Mouse (Mus musculus) thymus, postnatal 36 days (tissue): ENCODE measurements around the gene Vax1.

ENCODE experiments used
- DNase-seq, 2 experiments: peaks; one replicate each; pipeline ENCODE4 v3.0.0; 2022; ENCODE audit warnings: mixed read lengths in 2 of 2

The Vax1 gene

DNA sequence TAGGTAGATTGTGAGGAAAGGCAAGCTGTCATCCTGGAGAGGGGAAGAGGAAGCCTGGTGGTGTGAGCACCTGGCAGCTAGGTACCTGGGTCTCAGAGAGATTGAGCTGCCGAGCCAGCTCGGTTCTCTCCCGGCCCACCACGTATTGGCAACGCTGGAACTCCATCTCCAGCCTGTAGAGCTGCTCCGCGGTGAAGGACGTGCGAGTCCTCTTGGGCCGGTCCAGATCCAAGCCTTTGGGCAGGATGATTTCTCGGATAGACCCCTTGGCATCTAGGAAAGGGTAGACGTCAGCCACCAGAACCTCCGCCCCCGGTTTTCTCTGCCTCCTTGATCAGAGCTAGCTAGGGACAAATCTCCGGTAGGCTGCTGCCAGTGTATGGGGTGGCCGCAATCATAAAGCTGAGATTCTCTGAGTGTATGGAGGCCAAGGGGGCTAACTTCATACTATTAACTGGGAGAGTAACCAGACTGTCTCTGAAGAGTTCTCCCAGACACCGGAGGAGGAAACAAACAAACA lies 1.4 kb downstream of the Vax1 start:
- no peak for DNase-seq

DNA sequence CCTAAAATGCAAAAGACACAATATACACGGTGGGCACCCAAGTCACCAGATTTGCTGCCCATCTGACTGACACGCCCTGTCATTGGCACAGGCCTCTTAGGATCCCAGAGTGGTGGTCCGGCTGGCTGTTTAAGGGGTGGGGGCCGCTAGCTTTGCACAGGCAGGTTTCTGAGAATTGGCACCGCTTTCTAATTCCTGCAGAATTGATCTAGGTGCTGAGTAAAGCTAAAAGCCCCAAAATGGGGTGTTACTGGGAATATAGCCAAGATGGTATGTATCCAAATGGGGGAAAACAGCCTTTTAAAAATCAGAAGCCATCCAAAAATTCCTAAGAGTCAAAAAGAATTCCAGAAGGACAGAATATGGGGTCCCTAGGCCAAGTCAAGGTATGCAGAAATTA lies 2.0 kb downstream of the Vax1 start:
- DNase-seq = no peak

DNA sequence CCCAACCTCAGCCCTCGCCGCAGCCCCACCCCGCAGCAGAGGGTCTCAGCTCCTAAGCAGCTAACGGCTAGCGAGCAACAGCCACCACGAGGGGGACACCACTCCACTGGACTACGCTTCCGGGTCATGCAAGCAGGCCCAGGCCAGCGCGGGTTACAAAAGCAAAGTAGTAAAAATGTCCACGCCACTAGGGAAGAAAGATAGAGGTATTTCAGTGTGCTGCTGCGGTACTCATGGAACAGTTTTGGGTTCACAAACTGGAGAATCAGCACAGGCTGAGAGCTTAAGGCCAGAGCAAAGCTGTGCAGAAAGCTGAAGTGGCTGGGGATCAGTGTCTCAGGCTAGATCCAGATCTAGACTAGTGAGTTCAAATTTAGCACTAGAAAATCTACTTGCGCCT lies 3.0 kb downstream of the Vax1 start:
- no peak for DNase-seq

GRCm38 (mm10) chr19:59166311-59166761 lies 3.5 kb downstream of the Vax1 start:
- no peak for DNase-seq

- DNase-seq = no peak
These were observed 4.3 kb downstream of the Vax1 start for GRCm38 (mm10) chr19:59165577-59165976.

DNA sequence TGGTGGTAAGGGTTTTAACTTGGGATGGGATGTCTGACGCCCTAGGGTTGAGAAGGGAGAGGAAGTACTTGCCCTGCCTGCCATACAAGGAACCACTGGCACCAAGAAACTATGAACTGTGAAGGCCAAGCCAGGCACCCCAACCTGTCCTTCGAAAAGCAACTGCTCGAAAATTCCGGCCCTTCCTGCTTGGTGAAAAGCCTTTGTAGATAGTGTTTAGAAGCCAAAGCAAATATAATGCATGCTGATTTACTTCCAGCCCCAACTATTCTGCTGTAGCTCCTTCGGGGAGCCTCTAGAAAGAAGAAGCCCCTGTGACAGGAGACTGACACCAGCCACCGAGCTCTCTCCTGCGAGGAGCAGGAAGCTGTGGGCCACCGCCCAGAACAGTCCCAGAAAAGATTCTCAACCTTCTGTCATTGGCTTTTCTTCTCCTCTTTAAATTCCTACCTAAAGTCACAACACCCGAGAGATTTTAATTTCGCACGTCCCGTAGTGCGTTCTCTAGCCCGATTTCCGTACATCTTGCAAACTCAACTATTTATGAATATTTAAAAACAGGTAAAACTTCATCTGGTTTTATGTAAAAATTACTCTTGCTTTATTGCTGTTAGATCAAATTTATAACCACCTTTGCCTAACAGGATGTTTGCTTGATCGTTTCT lies 4.8 kb downstream of the Vax1 start:
- DNase-seq = no peak

- DNase-seq = no peak
These were observed 5.7 kb downstream of the Vax1 start for GRCm38 (mm10) chr19:59164111-59164510.

DNA sequence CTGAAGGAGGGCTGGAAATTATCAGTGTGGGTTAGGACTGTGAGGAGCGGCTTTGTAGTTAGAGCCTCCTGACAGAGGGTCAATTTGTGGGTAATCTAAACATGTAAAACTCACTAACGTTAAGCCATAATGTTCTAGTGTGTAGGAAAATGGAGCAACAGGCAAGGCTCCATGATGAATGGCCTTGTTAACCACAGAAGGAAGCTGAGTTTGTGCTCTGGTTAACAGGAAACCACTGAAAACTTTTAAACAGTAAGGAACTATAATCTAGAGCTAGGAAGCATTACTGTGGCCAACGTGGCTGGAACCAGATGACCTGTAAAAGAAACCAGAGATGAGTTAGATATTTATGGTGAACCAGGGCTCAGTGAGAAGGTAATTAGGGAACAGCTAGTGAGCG lies 13.2 kb downstream of the Vax1 start:
- no peak for DNase-seq

DNA sequence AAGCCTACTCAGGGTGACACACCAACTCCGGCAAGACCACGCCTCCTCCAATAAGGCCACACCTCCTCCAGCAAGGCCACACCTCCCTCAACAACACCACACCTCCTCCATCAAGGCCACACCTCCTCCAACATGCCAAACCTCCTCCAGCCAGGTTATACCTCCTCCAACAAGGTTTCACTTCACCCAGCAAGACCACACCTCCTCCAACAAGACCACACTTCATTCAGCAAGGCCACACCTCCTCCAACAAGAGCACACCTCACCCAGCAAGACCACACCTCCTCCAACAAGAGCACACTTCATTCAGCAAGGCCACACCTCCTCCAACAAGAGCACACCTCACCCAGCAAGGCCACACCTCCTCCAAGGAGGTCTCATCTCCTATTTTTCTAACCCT lies 15.7 kb downstream of the Vax1 start:
- no peak for DNase-seq

- no peak for DNase-seq
These were observed 24.2 kb downstream of the Vax1 start for GRCm38 (mm10) chr19:59145492-59146140.

GRCm38 (mm10) chr19:59145064-59145463 lies 24.8 kb downstream of the Vax1 start:
- no peak for DNase-seq

DNA sequence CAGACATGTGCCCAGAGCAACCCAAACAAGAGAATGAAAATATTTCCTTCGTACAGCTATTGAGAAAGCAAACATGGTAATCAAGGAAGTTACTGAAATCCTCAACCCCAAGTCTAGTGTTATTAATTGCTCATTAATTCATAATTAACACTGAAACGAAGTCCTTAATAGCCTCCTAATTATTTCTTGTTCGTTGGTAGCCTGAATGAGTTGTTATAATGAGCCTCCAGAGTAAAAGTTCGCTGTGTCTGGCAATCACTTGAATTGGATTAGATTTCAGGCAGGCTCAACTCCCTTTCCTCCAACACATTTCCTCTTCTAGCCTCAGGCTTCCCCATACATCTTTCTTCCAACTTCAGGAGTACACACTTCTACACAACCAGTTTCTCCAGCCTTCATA lies 27.6 kb downstream of the Vax1 start:
- DNase-seq = no peak

DNA sequence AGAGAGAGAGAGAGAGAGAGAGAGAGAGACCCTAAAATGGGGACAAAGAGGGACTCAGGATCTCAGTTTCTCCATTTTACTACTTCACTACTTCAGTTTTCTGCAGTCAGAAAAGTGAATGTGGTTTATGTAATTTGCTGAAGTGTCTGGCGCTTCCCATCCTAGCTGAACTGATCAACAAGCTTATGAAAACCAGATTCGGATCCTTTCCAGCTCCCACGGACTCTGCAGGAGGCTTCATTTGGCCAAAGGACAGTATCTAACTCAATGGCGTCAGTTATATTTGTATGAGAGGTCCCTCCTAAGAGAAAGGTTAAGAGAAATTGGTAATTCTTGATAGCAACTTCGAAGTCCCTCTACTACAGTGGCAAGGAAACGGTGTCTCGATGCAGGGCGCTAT lies 34.5 kb downstream of the Vax1 start:
- no peak for DNase-seq

DNA sequence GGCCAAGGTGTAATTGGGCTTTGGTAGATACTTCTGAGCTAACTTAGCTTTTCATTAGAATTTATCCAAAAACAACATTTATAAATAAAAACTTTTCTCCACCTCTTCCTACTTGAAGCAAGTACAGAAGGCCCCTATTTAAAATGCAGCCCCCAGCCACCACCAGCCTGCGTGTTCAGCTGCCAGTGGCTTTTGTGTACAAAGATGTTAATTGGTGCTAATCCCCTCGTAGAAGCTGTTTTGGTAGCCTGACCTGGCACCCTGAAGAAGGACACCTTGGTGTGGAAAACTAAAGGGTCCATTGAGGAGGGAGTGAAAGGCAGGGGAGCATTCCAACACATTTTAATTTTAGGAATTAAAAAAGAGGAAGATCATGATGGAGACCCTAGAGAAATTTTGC lies 34.9 kb downstream of the Vax1 start:
- DNase-seq = no peak

GRCm38 (mm10) chr19:59133202-59133601 lies 36.7 kb downstream of the Vax1 start:
- DNase-seq = no peak

DNA sequence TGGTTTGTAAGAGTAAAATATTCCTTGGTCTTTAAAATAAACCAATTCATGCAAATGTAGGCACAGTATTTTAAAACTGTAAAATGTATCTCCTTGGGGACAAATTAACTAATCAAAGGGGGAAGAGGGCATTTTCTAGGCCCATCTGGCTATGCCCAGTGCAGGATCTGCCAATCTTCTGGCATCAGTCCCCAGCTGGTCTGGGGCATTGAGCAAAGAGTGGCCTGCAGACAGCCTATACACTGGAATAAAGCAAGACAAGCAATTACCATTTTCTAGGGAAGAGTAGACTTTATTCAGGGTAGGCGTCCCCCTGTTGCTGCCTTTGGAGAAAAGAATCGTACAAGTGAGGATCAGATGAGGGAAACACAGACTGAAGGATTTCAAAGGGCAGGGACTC lies 40.2 kb downstream of the Vax1 start:
- DNase-seq = no peak

DNA sequence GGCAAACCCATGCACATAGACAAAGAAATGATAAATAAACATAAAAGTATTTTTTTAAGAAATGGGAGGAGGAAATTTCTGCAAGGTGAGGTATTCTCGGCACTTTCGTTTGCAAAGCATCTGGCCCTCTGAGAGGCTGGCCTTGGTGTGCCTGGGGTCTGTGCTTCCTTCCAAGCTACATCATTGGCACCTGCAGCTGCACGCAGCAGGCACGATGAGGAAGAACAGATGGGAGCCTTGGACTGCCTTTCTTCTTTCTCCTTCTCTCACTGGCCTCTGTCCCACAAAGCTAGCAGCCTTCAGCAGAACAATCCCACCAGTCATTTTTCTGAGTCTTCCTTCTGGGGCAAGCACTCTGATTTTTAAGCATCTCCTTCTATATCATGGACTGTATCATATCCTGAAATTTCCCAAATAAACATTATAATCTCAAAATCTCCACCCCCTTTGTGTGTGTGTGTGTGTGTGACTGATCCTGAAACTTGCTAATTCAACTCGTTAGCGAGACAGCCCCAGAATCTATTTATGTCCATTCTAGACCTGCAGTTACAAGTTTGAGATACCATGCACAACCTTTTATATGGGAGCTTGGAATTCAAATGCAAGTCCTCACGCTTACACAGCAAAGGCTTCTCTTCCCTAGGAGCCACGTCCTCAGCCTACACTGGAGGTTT lies 41.2 kb downstream of the Vax1 start:
- no peak for DNase-seq

- no peak for DNase-seq
These were observed 42.4 kb downstream of the Vax1 start for GRCm38 (mm10) chr19:59127424-59127823.
